Mouse (Mus musculus) cerebellum, postnatal 4 days (tissue): ENCODE results near the gene Yy1.

ENCODE experiments used
- DNase-seq, 2 experiments: peaks; one replicate each; pipeline ENCODE4 v3.0.0; 2022; ENCODE audit warnings: low spot score in 2 of 2, mixed read lengths in 1 of 2

Gene Yy1

DNA sequence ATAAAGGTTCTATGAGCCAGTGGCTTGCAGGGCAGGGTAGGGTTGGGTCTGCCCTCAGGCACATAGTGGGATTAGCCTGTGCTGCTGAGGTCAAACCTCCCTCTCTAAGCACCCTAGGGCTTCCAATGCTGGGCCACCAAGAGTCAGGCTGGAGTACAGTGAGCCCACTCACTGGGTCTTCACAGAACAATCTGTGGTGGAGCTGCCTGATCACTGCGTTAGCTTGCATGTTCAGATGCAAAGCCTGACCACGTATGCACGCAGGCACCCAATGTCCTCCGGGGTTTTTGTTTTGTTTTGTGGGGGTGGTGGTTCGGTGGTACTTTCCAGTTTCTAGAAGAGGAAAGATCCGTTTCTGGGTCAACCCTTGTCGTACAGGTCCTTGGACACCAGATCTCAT lies 64.3 kb downstream of the Yy1 start:
- no peak for DNase-seq

DNA sequence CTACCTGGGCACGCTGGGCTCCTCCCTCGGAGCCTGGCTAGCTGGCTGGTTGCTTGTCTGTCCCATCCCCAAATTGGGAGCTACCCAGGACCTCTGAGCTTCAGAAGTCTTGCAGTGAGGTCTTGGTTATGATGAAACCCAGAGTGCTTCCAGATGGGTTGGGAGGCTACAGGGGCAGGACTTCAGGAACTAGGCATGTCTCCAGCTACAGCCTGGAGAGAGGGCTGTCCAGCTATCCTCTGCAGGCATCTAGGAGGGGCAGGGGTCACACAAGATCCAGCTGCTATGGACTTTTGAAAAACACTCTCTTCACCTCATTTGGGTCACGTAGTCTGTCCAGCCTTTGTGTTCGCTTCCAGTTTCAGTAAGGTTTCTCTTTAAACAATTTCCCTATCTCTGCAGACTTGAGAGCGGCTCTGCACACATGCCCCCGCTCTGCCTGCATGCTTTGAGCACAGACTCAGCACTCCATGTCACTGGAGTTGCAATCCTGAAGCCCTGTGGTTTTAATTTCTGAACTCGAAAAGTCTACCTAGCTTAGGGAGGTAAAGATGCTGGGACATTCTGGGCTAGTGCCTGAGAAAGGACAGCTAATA lies 64.9 kb downstream of the Yy1 start:
- DNase-seq: no peak

DNA sequence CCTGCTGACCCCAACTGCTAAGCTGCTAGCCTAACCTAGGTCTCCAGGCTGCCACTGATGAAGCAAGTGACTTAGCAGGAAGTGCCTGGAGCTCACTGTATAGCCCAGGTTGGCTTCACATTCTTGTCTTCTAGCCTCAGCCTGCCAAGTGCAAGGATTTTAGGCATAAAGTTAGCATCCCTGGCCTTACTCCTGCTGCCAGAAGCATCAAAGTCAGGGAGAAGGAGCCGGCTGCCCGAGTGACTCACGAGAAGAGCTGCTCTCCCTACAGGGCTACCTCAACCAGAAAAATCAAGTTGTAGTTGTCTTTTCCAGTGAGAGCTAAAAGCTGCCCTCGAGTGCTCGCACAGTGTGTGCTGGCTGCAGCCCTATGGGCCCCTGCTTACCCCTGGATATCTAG lies 65.7 kb downstream of the Yy1 start:
- DNase-seq: no peak

DNA sequence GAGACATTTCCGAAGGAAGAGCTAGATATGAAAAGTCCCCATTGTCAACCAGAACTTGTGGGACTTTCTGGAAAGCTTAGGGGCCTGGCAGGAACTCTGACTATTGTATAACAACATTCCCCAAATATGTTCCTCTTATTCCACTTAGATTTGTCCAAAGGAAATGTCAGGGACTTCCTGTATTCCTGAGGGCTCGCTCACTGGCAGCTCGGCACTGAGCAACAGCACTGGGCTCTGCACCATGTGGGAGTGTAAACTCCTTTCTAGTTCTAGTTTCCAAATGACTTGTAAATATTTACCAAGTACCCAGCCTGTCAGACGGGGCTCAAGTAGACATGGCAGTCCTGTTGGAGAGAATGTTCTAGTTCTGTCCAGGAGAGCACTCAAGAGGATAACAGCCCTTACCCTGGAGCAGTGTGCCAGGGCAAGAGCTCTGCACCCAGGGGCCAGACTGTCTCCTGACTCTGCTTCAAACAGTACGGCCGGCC lies 72.3 kb downstream of the Yy1 start:
- DNase-seq: no peak

DNA sequence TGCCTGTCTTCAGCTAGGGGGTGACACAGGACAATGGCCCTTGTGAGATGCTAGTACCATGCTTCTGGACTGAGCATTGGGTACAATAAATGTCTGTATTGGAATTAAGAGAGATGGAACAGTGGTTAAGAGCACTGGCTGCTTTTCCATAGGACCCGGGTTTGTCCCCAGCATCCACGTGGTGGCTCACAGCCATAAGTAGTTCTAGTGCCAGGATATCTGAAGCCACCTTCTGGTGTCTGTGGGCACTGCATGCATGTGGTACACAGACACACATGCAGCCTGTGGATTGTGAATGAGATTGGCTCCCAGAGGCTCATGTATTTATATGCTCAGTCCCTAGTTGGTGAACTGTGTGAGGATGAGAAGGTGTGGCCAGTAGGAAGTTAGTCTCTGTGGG lies 76.8 kb downstream of the Yy1 start:
- no peak for DNase-seq
